In genomic region chr8:105254152-105254965, GRCm38 (mm10) we compare ENCODE assay signal across 8 mouse cellular contexts. TPM values are rescaled to one million over a fixed set of nuclear protein-coding genes. Genes with fewer than 3 reads are reported as not detected.
DNase-seq lines count a peak whose midpoint lies in the region; ATAC-seq and TF ChIP-seq lines count a peak whose summit lies in the region.

No protein-coding gene starts in this region.

- peak overlapping the region; percentile 90 for H3K4me2 ChIP-seq in embryonic facial prominence, embryonic 13.5 days
- peak overlapping the region; percentile 90 for H3K4me2 ChIP-seq in limb, embryonic 13.5 days (replicated peaks)
- peak overlapping the region; percentile 90 for H3K4me2 ChIP-seq in midbrain, embryonic 15.5 days

- intact Hi-C loops in heart, adult 2 months (cut with DNase I), result loop anchor here (2.0 kb wide), 2 partner anchors 30 to 36 kb away; partner anchors contain the start of gene D230025D16Rik

- peak overlapping the region; percentile 91 for H3K27ac ChIP-seq in embryonic facial prominence, embryonic 13.5 days
- H3K27ac ChIP-seq in heart, adult 2 months, result peak overlapping the region; percentile 78
- H3K27ac ChIP-seq in limb, embryonic 13.5 days, result peak overlapping the region; percentile 84
- H3K27ac ChIP-seq in midbrain, embryonic 15.5 days, result peak overlapping the region; percentile 53; the same call in 1 of the 2 replicates
- H3K27ac ChIP-seq in spleen, adult 2 months (ENCODE audit: insufficient read depth, low read length), result peak overlapping the region; percentile 66

- H3K27me3 ChIP-seq in embryonic facial prominence, embryonic 13.5 days, result peaks cover 37% of the 10 kb centered on the region
- no peaks in the 10 kb centered on the region for H3K27me3 ChIP-seq in heart, adult 2 months (ENCODE audit: control insufficient read depth, insufficient read depth, low read length)
- H3K27me3 ChIP-seq in limb, embryonic 13.5 days, result peaks cover 36% of the 10 kb centered on the region
- peaks cover 34% of the 10 kb centered on the region for H3K27me3 ChIP-seq in midbrain, embryonic 15.5 days (replicated peaks)
- no peaks in the 10 kb centered on the region for H3K27me3 ChIP-seq in spleen, adult 2 months (ENCODE audit: control insufficient read depth, insufficient read depth, low read length)

- TF ChIP-seq POLR2A in heart, adult 2 months (IDR thresholded peaks at IDR 0.05; ENCODE audit: insufficient read depth, low read depth, low read length), result no peak; the same call in none of the 2 replicates
- no peak for TF ChIP-seq POLR2A in spleen, adult 2 months (IDR thresholded peaks at IDR 0.05; ENCODE audit: low read depth, low read length)

- peak overlapping the region; percentile 73 for H3K4me3 ChIP-seq in embryonic facial prominence, embryonic 13.5 days
- H3K4me3 ChIP-seq in heart, adult 2 months, result peak overlapping the region; percentile 76
- H3K4me3 ChIP-seq in limb, embryonic 13.5 days, result peak overlapping the region; percentile 63
- H3K4me3 ChIP-seq in midbrain, embryonic 15.5 days, result peak overlapping the region; percentile 53
- H3K4me3 ChIP-seq in spleen, adult 2 months (ENCODE audit: extremely low read depth, insufficient read depth, insufficient read length), result peak overlapping the region; percentile 57

- no peaks in the 10 kb centered on the region for H3K9me3 ChIP-seq in embryonic facial prominence, embryonic 13.5 days
- no peaks in the 10 kb centered on the region for H3K9me3 ChIP-seq in limb, embryonic 13.5 days
- H3K9me3 ChIP-seq in midbrain, embryonic 15.5 days, result no peaks in the 10 kb centered on the region

- TF ChIP-seq CTCF in heart, adult 2 months (IDR thresholded peaks at IDR 0.05), result peak; percentile 94
- peak; percentile 92 for TF ChIP-seq CTCF in spleen, adult 2 months (IDR thresholded peaks at IDR 0.05; ENCODE audit: extremely low read depth, insufficient read depth, insufficient read length, insufficient replicate concordance)

- peaks cover 41% of the 10 kb centered on the region for H3K36me3 ChIP-seq in embryonic facial prominence, embryonic 13.5 days
- no peaks in the 10 kb centered on the region for H3K36me3 ChIP-seq in heart, adult 2 months (ENCODE audit: control insufficient read depth, insufficient read depth, low read length)
- H3K36me3 ChIP-seq in limb, embryonic 13.5 days, result peaks cover 38% of the 10 kb centered on the region
- H3K36me3 ChIP-seq in midbrain, embryonic 15.5 days (replicated peaks), result peaks cover 22% of the 10 kb centered on the region
- peaks cover 20% of the 10 kb centered on the region for H3K36me3 ChIP-seq in spleen, adult 2 months (ENCODE audit: control insufficient read depth, insufficient read depth, low read length)

- peaks cover 31% of the 10 kb centered on the region for H3K4me1 ChIP-seq in embryonic facial prominence, embryonic 13.5 days
- H3K4me1 ChIP-seq in heart, adult 2 months (ENCODE audit: control insufficient read depth, insufficient read depth, low read length), result no peaks in the 10 kb centered on the region; the same call in 1 of the 2 replicates
- H3K4me1 ChIP-seq in limb, embryonic 13.5 days, result peaks cover 29% of the 10 kb centered on the region
- H3K4me1 ChIP-seq in midbrain, embryonic 15.5 days, result peaks cover 24% of the 10 kb centered on the region
- H3K4me1 ChIP-seq in spleen, adult 2 months (ENCODE audit: control insufficient read depth, insufficient read depth, insufficient read length), result peaks cover 16% of the 10 kb centered on the region

- H3K79me2 ChIP-seq in heart, adult 2 months (replicated peaks; ENCODE audit: control insufficient read depth, insufficient read depth, low read length), result no peaks in the 10 kb centered on the region

- DNase-seq in 416B (ENCODE audit: low read depth), result peak; percentile 80
- DNase-seq in adrenal gland, postnatal 4 days (ENCODE audit: low spot score in 2 of 2), result peak; percentile 79 to 80
- DNase-seq in heart, adult 2 months, result peak; percentile 90 to 94
- DNase-seq in kidney, adult 8-10 months, result peak; percentile 74 to 87
- peak; percentile 56 to 90 for DNase-seq in spleen, adult 2 months (ENCODE audit: low read depth in 1 of 2, low spot score in 2 of 2)

- under 1% methylated on average over 73 of the region's 74 CpGs for WGBS in embryonic facial prominence, embryonic 13.5 days
- under 1% methylated on average over 74 of the region's 74 CpGs for WGBS in heart, adult 2 months
- under 1% methylated on average over 73 of the region's 74 CpGs for WGBS in limb, embryonic 13.5 days
- under 1% methylated on average over 74 of the region's 74 CpGs for WGBS in midbrain, embryonic 15.5 days
- under 1% methylated on average over 74 of the region's 74 CpGs for whole genome bisulfite sequencing in spleen, adult 2 months

- peak overlapping the region; percentile 86 for H3K9ac ChIP-seq in embryonic facial prominence, embryonic 13.5 days
- peak overlapping the region; percentile 37 for H3K9ac ChIP-seq in heart, adult 2 months (ENCODE audit: low read depth, low read length)
- H3K9ac ChIP-seq in limb, embryonic 13.5 days, result peak overlapping the region; percentile 76
- peak overlapping the region; percentile 53 for H3K9ac ChIP-seq in midbrain, embryonic 15.5 days

- TF ChIP-seq EP300 in heart, adult 2 months (IDR thresholded peaks at IDR 0.05; ENCODE audit: insufficient read depth, low read depth, low read length), result peak; percentile 64; the same call in 1 of the 2 replicates

- ATAC-seq in embryonic facial prominence, embryonic 13.5 days (ENCODE audit: insufficient number of reproducible peaks, insufficient read depth, low FRiP score, low TSS enrichment, low read depth), result peak; percentile 81
- peak; percentile 87 for ATAC-seq in limb, embryonic 13.5 days (ENCODE audit: low FRiP score, low read depth)
- peak; percentile 85 for ATAC-seq in midbrain, embryonic 15.5 days (replicated peaks)

RNA-seq across cellular contexts. Expression of gene B3gnt9, which starts 0.6 kb away (rescaled TPM):
- total RNA-seq in adrenal gland, postnatal 4 days (2021), result 10 to 100 TPM; 10.4 to 11.3 TPM
- 25.9 and 29.7 TPM in 2 replicates for polyA plus RNA-seq in embryonic facial prominence, embryonic 13.5 days (2015; fragmentation: Nextera tagmentation; extraction: Ambion mirVana)
- total RNA-seq in heart, adult 2 months (2021), result 1 to 10 TPM; 3.5 to 5.2 TPM
- 7.1 and 8.5 TPM in 2 replicates for polyA plus RNA-seq in heart, adult 2 months (2012; rRNA removed)
- polyA plus RNA-seq in limb, embryonic 13.5 days (2015; fragmentation: Nextera tagmentation; extraction: Ambion mirVana), result 24.7 and 25.4 TPM in 2 replicates
- polyA plus RNA-seq in midbrain, embryonic 15.5 days (2015; fragmentation: Nextera tagmentation; extraction: Ambion mirVana), result 8.1 TPM in 2 replicates
- polyA plus RNA-seq in spleen, adult 2 months (2012; rRNA removed), result 11.5 and 12.0 TPM in 2 replicates

RNA-seq across cellular contexts. Expression of gene Tradd, which starts 10.1 kb away (rescaled TPM):
- 10 to 100 TPM; 15.9 to 17.4 TPM for total RNA-seq in adrenal gland, postnatal 4 days (2021)
- polyA plus RNA-seq in embryonic facial prominence, embryonic 13.5 days (2015; fragmentation: Nextera tagmentation; extraction: Ambion mirVana), result 22.8 and 24.7 TPM in 2 replicates
- total RNA-seq in heart, adult 2 months (2021), result 1 to 10 TPM; 3.9 to 4.9 TPM
- polyA plus RNA-seq in heart, adult 2 months (2012; rRNA removed), result 4.3 and 4.6 TPM in 2 replicates
- polyA plus RNA-seq in limb, embryonic 13.5 days (2015; fragmentation: Nextera tagmentation; extraction: Ambion mirVana), result 20.1 and 23.2 TPM in 2 replicates
- polyA plus RNA-seq in midbrain, embryonic 15.5 days (2015; fragmentation: Nextera tagmentation; extraction: Ambion mirVana), result 13.5 and 13.6 TPM in 2 replicates
- polyA plus RNA-seq in spleen, adult 2 months (2012; rRNA removed), result 28.1 and 31.8 TPM in 2 replicates

RNA-seq across cellular contexts. Expression of gene Fbxl8, which starts 10.1 kb away (rescaled TPM):
- total RNA-seq in adrenal gland, postnatal 4 days (2021), result 1 to 10 TPM; 3.2 to 3.5 TPM
- polyA plus RNA-seq in embryonic facial prominence, embryonic 13.5 days (2015; fragmentation: Nextera tagmentation; extraction: Ambion mirVana), result 2.1 TPM in 2 replicates
- 1 to 10 TPM; 1.8 to 2.5 TPM for total RNA-seq in heart, adult 2 months (2021)
- polyA plus RNA-seq in heart, adult 2 months (2012; rRNA removed), result 3.6 and 4.1 TPM in 2 replicates
- polyA plus RNA-seq in limb, embryonic 13.5 days (2015; fragmentation: Nextera tagmentation; extraction: Ambion mirVana), result 2.6 and 2.8 TPM in 2 replicates
- 0.99 and 1.3 TPM in 2 replicates for polyA plus RNA-seq in midbrain, embryonic 15.5 days (2015; fragmentation: Nextera tagmentation; extraction: Ambion mirVana)
- 16.0 and 20.5 TPM in 2 replicates for polyA plus RNA-seq in spleen, adult 2 months (2012; rRNA removed)

RNA-seq across cellular contexts. Expression of gene Hsf4, which starts 15.2 kb away (rescaled TPM):
- under 1 TPM; 0.42 to 0.53 TPM for total RNA-seq in adrenal gland, postnatal 4 days (2021)
- polyA plus RNA-seq in embryonic facial prominence, embryonic 13.5 days (2015; fragmentation: Nextera tagmentation; extraction: Ambion mirVana), result 0.13 and 0.22 TPM in 2 replicates
- 1 to 10 TPM; 2.7 to 3.9 TPM for total RNA-seq in heart, adult 2 months (2021)
- 4.3 and 5.4 TPM in 2 replicates for polyA plus RNA-seq in heart, adult 2 months (2012; rRNA removed)
- polyA plus RNA-seq in limb, embryonic 13.5 days (2015; fragmentation: Nextera tagmentation; extraction: Ambion mirVana), result 0.11 and 0.19 TPM in 2 replicates
- polyA plus RNA-seq in midbrain, embryonic 15.5 days (2015; fragmentation: Nextera tagmentation; extraction: Ambion mirVana), result 0.25 and 0.42 TPM in 2 replicates
- 2.5 and 2.7 TPM in 2 replicates for polyA plus RNA-seq in spleen, adult 2 months (2012; rRNA removed)

RNA-seq across cellular contexts. Expression of gene Nol3, which starts 21.6 kb away (rescaled TPM):
- total RNA-seq in adrenal gland, postnatal 4 days (2021), result 1 to 10 TPM; 1.8 to 2.7 TPM
- polyA plus RNA-seq in embryonic facial prominence, embryonic 13.5 days (2015; fragmentation: Nextera tagmentation; extraction: Ambion mirVana), result 1.8 and 2.8 TPM in 2 replicates
- 10 to 100 TPM; 19.7 to 23.0 TPM for total RNA-seq in heart, adult 2 months (2021)
- 17.3 and 19.1 TPM in 2 replicates for polyA plus RNA-seq in heart, adult 2 months (2012; rRNA removed)
- polyA plus RNA-seq in limb, embryonic 13.5 days (2015; fragmentation: Nextera tagmentation; extraction: Ambion mirVana), result 2.7 and 3.1 TPM in 2 replicates
- polyA plus RNA-seq in midbrain, embryonic 15.5 days (2015; fragmentation: Nextera tagmentation; extraction: Ambion mirVana), result 4.0 and 4.5 TPM in 2 replicates
- 0.53 and 0.70 TPM in 2 replicates for polyA plus RNA-seq in spleen, adult 2 months (2012; rRNA removed)

Comparison
In these comparisons a context has a peak if more than half of its experiments do, and no peak if none do; other contexts are left out.
1. Peak in every context shown above with its lines: DNase-seq, ATAC-seq, H3K4me3 ChIP-seq and H3K27ac ChIP-seq.